Mouse (Mus musculus) layer of hippocampus, postnatal 14 days (tissue): Measurements from ENCODE around the gene Cobll1. TPM values are rescaled to one million over a fixed set of nuclear protein-coding genes. Genes with fewer than 3 reads are reported as not detected.

Experiments used
- DNase-seq, 2 experiments: peaks; one replicate each; pipeline ENCODE4 v3.0.0; 2021 to 2022; ENCODE audit warnings: low spot score in 2 of 2, mixed read lengths in 1 of 2
- total RNA-seq, 2 experiments: library from RNA; stranded (reverse); gene quantifications; 2 replicates each; pipeline ENCODE4 v1.2.3; 2021

Gene Cobll1
- total RNA-seq, 2 experiments from 2014 or later = 7.8 to 9.1 TPM

DNA sequence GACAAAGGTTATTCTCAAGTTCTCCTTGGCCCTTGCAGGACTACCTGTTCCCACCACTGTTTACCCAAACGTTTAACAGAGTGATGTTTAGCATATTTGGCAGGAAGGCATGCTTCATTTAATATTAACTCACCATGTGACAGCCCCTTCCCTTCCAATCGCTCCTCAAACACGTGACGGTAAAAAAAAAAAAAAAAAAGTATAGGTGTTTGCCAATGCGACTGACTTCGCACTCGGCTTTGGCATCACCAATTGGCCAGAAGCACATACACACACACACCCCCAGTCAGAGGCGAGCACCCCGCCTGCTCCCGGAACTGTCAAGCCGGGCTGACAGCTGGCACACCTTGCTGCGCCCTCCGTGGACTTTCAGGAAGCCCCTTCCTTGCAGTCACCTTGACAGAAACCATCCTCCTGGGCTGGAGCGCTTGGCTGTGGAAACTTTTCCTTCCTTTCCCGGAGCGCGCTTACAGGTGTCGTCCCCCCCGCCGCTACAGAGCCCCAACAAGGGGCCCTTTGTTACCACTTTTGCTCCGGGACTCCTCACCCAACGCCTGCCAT, 1.5 kb downstream of the Cobll1 start:
- no peak for DNase-seq

DNA sequence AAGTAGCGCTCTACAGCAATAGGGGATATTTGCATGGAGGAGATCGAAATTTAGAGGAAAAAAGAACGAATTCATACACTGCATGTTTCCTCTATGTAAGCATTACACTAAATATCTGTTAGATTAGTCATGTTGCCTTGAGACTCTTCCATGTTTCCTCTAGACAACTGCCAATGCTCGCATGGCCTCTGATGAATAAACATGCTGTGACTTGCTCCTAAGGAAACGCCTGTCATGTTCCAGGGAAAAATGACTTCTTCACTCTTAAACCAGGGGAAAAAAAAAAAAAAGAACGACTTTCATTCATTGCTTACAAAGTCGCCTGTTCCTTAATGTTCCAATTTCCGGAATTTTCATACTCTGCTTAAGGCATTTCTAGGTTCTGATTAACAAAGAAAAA, 2.1 kb downstream of the Cobll1 start:
- DNase-seq = no peak

DNA sequence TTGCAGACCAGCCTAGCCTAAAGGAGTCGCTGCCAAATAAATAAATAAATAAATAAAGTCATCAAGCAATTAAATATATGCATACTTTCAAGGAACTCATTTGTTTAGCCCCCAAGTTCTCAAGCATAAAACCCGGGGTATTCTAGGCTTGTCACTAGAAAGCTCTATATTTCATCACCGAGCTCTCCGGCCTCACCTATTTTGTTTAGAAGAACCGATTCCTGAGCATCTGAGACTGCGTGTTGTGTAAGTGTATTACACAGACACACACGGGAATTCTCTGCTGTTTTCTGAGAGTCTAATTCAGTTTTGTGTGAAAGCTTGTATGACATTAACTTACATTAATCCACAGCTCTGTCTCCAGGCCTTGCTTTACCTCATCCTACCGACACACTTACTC, 2.6 kb downstream of the Cobll1 start:
- DNase-seq = no peak

DNA sequence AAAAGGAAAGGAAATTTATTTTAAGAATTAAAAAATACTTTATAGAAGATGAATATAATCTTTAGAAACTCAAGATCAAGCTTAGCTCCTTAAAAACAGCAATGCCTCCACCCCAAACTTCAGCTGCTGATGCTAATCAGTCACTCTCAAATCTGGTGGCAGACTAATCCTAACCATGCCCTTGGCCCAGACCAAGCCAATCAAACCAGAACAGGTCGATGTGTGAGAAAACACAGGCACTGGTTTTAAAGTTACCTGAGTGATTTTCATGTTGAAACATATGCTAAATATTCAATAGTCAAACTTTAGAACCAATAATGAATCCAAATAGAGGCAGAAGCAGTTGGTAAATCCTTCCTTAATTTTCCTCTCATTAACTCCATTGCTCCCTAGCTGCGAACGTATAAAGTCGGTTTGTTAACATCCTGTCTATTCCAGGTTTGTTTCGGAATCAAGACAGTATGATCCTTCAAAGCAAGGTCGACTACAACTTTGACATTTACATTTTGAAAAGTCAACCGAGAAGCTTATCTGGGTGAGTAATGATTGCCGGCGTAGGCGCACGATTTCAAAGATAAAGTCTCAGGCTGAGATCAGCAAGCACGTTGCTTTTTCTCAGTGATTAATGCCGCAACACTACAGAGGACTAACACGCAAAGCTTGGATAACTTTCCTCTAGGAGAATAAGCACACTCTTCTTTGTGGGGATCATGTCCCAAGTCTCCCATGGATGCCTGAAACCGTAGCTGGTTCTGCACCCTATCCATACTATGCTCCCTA, 6.3 kb downstream of the Cobll1 start:
- no peak for DNase-seq

DNA sequence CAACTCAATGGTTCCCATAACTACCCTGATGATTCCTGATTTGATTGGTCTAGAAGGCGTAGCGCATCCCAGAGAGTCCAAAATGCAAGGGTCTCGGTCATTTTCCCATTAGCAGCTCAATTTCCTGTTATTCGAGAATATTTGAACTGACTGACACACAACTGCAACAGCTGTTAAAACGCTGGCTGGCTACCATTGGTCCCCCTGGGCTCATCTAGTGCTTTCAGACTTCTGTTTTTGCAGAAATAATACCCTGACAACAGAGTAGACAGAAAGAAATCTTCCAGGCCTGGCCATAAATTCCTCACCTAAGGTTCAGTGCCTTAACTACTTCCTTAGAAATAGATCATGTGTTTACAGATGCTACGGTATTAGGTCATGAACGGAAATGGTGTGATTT, 10.8 kb downstream of the Cobll1 start:
- no peak for DNase-seq

DNA sequence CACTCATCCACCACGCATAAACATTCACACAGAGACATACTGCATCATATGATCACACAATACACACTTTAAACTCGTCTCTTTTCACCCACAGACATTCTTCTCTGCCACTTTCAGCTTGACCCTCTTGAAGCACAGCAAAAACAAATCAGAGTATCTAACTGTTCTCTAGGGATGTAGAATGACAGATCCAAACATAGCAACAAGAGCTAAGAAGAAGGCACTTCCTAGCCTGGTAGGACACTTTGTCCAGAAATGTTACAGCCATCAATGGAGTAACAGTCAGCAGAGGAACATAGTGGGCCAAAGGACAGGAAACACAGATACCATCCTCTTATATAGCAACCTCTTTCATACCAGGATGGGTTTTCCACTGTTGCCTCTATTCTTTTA, 11.3 kb downstream of the Cobll1 start:
- no peak for DNase-seq

DNA sequence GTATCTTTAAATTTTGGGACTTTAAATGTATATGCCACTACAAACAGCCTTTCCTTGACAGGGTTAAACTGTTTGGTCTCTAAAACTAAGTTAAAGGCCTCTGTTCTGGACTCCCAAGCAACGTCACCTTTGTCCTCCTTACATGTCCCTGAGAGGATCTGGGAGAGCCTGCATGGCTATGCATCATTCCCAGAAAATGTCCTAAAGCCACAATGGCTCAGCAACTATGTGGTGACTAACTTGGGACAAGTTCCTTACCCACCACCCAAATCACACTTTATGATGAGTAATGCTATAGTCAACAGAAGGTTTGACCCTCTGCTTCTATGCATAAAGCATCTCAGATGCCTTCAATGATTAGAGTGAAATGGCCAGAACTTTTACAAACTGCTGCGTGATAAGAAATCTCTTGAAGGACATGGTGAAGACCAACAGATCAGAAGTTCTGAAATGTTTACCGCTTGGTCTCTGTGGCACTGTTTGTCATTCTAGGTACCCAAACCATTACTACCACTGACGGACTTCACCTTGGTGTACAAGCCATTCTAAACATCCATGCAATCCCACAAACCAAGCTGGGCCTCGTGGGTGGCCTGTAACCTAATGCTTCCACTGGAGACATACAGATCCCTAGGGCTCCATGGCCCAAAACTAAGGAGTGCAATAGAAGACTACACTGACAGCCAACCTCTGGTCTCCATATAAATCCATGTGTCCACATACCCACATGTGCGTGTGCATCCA, 11.9 kb downstream of the Cobll1 start:
- no peak for DNase-seq

DNA sequence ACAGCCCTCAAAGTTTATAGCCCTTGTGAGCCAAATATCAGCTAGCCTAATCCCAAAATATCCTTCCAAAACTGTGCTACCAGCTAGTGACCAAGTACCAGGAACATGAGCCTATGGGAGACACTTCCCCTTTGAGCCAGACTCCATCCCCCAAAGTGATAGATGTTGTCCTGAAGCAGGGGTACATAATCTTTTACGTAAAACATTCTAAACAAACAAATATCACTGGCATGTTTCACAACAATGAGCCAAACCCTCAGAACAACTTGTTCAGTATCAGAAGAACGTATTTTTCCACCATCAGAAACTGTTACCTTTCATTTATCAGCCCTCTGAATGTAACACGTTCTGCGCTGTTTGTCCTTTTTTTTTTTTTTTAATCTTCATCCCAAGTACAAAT, 12.7 kb downstream of the Cobll1 start:
- no peak for DNase-seq

DNA sequence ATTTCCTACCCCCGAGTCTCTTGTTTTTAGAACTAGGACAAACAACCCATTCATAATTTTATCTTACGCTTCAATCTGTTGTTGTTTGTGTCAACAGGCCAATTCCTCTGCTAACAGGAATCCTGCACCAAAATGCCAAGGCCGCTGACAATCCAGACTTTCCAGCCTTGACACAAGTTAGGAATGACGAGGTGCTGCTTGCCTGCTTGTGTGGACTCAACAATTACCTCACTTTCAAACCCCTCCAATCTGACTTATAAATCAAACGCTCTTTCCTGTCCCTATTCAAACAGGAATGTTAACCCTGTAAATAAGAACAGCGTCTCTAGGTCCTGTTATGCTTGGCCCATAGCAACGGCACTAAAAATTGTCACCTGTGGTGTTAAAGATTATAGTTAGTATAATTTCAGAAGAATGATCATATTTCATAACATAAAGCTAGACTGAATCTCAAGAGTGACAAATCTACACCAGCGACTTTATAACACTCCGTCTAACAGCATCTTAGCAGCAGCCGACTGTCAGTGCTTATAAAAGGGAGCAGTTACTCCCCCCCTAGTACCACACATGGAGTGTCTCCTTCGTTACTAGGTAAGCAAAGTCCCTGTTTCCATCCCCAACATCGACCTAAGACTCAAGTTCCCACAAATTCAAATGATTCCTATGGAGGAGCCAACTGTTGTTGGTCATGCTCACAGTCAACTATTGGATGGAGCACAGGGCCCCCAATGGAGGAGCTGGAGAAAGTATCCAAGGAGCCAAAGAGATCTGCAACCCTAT, 15.1 kb downstream of the Cobll1 start:
- no peak for DNase-seq

DNA sequence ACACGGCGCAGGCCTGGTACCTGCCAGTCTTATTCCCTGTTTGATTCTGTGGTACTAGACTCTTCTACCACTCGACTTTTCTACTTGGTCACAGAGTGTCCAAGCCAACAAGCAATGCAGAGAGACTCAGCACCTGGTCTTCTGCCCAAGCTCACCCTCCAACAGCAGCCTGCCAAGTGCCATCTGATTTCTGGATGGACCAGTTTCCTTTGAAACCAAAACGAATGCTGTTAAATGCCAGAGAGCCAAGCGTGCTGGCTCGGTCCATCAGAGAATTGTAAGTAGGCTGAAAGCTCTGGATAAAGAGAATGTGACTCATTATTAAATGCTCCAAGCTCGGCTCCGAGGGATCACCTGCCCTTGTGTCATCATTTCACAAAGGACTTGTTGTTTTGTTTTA, 16.2 kb downstream of the Cobll1 start:
- DNase-seq = peak; percentile 16 to 46

DNA sequence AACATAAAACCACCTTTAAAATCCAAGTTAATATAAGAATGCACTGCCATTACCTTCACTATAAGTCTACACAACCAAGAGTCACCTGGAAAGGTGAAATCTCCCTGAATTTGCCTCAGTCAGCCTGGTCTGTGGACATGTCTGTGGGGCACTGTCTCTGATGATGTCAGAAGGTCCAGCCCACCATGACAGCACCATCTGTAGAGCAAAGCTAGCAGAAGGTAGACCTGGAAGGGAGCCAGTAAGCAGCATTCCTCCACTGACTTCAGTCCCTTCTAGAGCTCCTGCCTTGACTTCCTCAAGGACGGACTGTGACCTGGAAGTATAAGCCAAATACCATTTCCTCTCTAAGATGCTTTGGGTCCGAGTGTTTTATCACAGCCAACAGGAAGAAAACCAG, 17.6 kb downstream of the Cobll1 start:
- DNase-seq = no peak

DNA sequence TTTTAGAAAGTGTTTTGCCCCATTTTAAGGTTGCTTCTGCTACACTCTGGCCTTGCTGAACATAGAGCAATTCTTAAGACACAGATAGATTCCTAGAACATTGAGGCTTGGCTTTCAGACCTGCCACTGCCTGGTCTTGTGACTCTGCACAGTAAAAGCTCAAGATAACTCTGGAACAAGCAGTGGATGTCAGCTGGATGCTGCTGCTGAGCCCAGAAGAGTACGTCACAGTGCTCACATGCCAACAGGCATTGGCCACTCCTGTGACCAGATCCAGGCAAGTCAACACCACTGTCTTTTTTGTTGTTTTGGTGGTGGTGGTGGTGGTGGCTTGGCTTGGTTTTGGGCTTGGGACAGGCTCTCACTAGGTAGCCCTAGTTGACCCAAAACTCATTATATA, 18.6 kb downstream of the Cobll1 start:
- DNase-seq = no peak

DNA sequence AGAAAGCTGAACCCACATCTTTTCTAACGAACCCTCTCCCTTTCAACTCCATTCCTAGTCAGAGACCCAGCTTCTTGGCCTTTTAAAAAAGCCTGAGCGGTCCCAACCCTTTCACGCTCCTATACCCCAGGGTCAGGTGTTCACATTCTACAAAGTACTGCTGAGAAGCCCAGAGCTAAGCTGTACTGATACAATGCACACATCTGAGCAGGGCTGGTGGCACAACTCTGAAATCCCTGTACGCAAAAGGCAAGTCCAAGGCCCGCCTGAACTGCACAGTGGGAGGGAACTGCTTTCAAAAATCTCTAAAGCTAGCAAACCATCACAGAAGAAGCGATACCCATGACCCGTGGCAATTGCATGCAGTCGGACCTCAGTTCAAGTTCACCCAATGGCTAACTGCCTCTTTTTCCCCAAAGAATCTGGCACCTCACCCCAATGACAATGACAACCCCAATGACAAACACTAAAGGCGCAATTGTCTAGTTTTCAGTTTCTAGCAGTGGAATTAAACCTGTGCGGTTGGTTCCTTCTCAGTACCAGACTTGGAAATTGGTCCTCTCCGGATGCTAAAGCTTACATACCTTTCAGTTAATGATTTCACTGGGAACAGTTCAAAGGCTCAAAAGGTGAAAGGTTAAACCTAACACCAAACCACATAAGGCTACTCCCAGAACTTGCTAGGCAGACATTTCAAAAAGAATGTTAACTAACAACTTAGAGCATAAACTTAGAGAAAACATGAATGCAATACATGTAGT, 19.6 kb downstream of the Cobll1 start:
- no peak for DNase-seq

DNA sequence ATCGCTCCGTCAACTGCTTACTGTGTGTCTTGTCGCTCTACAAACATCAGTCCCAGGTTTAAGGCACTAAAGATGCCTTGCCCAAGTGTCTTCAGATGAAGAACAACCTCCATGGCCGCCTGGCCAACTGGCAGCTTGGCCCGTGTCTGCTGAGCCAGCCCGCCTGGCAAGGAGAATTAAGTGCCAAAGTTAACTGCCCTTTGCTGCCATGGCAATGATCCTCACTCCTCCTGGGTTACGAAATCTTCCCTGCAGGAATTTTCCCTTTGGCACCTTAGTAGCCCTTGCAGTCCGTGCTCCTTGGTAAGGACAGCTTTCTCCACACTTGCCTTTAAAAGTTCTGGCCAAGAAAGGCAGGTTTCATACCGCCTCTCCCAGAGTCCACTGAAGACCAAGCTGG, 20.9 kb downstream of the Cobll1 start:
- DNase-seq = peak in 1 of 2 experiments; percentile 27

DNA sequence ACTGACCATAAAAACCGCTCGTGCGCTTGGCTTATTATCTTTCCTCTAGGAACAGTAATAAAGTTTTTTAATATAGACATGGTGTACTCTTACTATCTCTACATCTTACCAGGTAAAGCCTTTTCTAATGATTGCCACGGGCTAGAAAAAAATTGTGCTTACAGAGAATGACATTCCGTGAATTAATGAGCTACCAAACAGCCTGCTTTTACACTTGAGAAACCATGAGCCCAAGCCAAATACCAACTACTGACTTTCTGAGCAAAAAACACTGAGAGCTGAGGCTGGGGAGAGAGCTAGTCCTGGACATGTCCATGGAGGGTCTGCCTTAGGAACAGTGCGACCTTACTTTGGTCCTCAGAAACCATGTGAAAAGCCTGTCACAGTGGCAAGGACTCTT, 21.5 kb downstream of the Cobll1 start:
- DNase-seq = no peak

DNA sequence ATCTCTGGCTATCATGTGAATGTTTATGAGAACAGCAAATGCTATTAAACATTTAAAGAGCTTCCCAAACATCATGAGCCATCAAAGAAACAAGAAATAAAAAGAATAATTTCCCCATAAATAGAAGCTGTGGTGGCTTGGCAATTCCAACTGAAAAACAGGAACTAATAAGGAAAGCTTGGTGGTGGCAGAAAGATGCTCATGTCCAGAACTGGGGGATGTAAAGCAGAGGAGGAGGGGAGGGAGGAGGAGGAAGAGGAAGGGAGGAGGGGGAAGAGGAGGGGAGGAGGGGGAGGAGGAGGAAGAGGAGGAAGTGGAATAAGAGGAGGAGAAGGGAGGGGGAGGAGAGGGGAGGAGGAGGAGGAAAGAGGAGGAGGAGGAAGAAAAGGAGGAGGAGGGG, 23.0 kb downstream of the Cobll1 start:
- DNase-seq = no peak

DNA sequence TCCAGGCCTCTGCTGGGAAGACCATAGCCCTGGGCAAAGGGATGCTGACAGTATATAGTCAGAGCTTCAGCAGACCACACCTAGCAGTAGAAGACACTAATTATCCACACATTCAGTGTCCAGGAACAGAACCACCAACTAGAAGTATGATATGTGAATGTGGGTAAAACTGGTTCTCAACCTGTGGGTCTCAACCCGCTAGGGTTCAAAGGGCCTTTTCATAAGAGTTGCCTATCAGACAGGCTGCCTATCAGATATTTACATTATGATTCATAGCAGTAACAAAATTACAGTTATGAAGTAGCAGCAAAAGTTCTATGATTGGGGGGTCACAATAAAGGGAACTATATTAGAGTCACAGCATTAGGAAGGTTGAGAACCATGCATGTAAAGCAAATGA, 24.6 kb downstream of the Cobll1 start:
- DNase-seq = no peak

DNA sequence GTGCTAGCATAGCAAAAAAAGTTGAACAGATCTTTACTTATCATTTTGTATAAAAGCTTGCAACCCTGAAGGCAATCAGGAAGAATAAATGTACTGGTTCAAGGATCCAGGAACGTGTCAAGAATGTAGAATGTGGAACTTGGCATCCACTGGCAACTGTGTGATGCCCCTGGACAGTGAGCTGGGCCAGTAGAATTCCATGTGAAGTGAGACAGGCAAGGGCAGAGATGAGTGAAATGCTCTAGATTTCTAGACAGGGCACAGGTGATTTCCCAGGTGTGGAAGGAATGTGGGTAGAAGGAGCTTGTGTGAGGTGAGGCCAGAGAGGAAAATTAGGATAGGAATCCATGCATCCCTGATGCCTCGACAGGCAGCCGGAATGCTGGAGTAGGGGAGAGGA, 25.5 kb downstream of the Cobll1 start:
- DNase-seq = no peak

DNA sequence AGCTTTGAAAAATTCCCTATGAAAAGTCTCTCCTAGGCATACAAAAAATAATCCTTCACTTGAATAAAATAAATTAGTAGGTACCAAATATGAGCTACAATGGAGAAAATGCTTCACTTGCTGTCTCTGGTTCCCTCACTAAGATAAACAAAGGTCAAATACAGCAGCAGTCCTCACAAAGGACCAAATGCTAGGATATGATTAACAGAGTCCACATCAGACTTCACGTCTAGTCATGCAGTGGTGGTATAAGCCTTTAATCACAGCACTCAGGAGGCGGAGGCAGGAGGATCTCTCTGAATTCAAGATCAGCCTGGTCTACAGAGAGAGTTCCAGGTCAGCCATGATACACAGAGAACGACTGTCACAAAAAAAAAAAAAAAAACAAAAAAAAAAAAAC, 27.6 kb downstream of the Cobll1 start:
- DNase-seq = no peak

DNA sequence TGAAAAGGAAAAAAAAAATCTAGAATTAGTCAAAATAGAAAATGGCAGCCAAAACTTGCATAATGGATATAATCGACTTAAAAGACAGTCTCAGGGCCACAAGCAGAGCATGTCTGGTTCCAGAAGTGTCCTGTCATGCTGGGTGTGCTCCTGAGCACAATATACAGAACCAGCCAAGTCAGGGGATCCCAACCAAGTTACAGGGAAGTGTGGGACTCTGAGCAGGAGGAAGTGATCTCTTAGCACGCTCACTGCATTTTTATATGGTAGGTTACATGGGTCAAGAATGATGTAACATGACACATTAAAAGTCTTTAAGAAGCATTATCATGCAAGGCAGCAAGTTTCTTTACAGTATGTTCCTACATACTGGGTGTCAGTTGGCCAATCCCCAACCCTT, 31.5 kb downstream of the Cobll1 start:
- no peak for DNase-seq

DNA sequence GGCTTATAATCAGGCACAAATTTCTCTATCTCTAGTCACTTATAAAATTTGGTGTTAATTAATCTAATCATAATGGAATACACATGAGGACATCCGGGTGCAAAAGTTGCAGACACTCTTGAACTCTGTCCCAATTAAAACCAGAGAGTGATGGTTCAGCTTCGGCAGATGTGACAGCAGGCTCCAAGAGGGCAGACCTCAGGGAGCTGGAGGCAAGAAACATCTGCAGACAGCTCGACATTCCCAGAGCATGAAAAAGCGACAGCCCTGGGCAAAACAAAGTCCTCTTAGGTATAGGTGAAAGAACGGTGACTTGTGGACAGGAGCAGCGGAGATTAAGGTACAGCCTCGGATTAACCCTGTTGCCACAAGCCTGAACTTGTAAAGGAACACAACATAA, 35.5 kb downstream of the Cobll1 start:
- no peak for DNase-seq
